Mouse (Mus musculus): ENCODE results near the gene Gcnt7. TPM values are rescaled to one million over a fixed set of nuclear protein-coding genes. Genes with fewer than 3 reads are reported as not detected.

Gene Gcnt7
- polyA plus RNA-seq, 1 experiment from 2014 or later, result 1.0 TPM

GRCm38 (mm10) chr2:172467206-172467605, 8.8 kb upstream of the Gcnt7 start:
- no peak overlapping the region for H3K9ac ChIP-seq (ENCODE audit: low read depth, low read length)
- ATAC-seq, result no peak
- no peaks in the 10 kb centered on the region for H3K27me3 ChIP-seq (replicated peaks; ENCODE audit: control insufficient read depth, insufficient read depth, low read length)
- H3K27ac ChIP-seq (ENCODE audit: low read length), result no peak overlapping the region
- H3K4me1 ChIP-seq (ENCODE audit: control insufficient read depth, insufficient read depth, low read length), result no peaks in the 10 kb centered on the region
- H3K36me3 ChIP-seq (ENCODE audit: control insufficient read depth, insufficient read depth, low read length), result peaks cover 18% of the 10 kb centered on the region
- no peak overlapping the region for H3K4me3 ChIP-seq (ENCODE audit: low read length)
- H3K9me3 ChIP-seq (ENCODE audit: control insufficient read depth, low read length), result no peaks in the 10 kb centered on the region
- H3K4me2 ChIP-seq (ENCODE audit: low read depth, low read length), result no peak overlapping the region
- 90% methylated on average over 5 of the region's 5 CpGs for WGBS

- Histone ChIP-seq H3K27ac (ENCODE audit: low read length) (no peak overlapping the region), H3K9ac (ENCODE audit: low read depth, low read length) (no peak overlapping the region), H3K9me3 (ENCODE audit: control insufficient read depth, low read length) (no peaks in the 10 kb centered on the region), H3K36me3 (ENCODE audit: control insufficient read depth, insufficient read depth, low read length) (peaks cover 18% of the 10 kb centered on the region), H3K4me1 (ENCODE audit: control insufficient read depth, insufficient read depth, low read length) (no peaks in the 10 kb centered on the region), H3K4me2 (ENCODE audit: low read depth, low read length) (no peak overlapping the region), H3K4me3 (ENCODE audit: low read length) (no peak overlapping the region), H3K27me3 (replicated peaks; ENCODE audit: control insufficient read depth, insufficient read depth, low read length) (no peaks in the 10 kb centered on the region)
- no peak for ATAC-seq
- WGBS, result 89% methylated on average over 11 of the region's 11 CpGs
These were observed 8.2 kb upstream of the Gcnt7 start for GRCm38 (mm10) chr2:172466427-172467132.

- ATAC-seq, result no peak
- H3K4me2 ChIP-seq (ENCODE audit: low read depth, low read length), result no peak overlapping the region
- H3K36me3 ChIP-seq (ENCODE audit: control insufficient read depth, insufficient read depth, low read length), result peaks cover 8% of the 10 kb centered on the region; the same call in 1 of the 2 replicates
- H3K27ac ChIP-seq (ENCODE audit: low read length), result no peak overlapping the region
- H3K9me3 ChIP-seq (ENCODE audit: control insufficient read depth, low read length), result no peaks in the 10 kb centered on the region
- H3K4me3 ChIP-seq (ENCODE audit: low read length), result no peak overlapping the region
- H3K27me3 ChIP-seq (replicated peaks; ENCODE audit: control insufficient read depth, insufficient read depth, low read length), result no peaks in the 10 kb centered on the region
- WGBS, result 88% methylated on average over 4 of the region's 4 CpGs
- no peaks in the 10 kb centered on the region; the same call in 1 of the 2 replicates for H3K4me1 ChIP-seq (ENCODE audit: control insufficient read depth, insufficient read depth, low read length)
- no peak overlapping the region for H3K9ac ChIP-seq (ENCODE audit: low read depth, low read length)
These were observed 4.4 kb upstream of the Gcnt7 start for GRCm38 (mm10) chr2:172462813-172463212.

- Histone ChIP-seq H3K4me1 (ENCODE audit: control insufficient read depth, insufficient read depth, low read length) (no peaks in the 10 kb centered on the region; the same call in 1 of the 2 replicates), H3K4me2 (ENCODE audit: low read depth, low read length) (no peak overlapping the region), H3K27ac (ENCODE audit: low read length) (no peak overlapping the region), H3K27me3 (replicated peaks; ENCODE audit: control insufficient read depth, insufficient read depth, low read length) (no peaks in the 10 kb centered on the region), H3K9ac (ENCODE audit: low read depth, low read length) (no peak overlapping the region), H3K9me3 (ENCODE audit: control insufficient read depth, low read length) (no peaks in the 10 kb centered on the region), H3K4me3 (ENCODE audit: low read length) (no peak overlapping the region), H3K36me3 (ENCODE audit: control insufficient read depth, insufficient read depth, low read length) (0 out of 2 replicates have a peak, but pooled peaks cover 4% of the 10 kb centered on the region)
- ATAC-seq, result no peak
- WGBS, result 82% methylated on average over 2 of the region's 2 CpGs
These were observed 2.3 kb upstream of the Gcnt7 start for GRCm38 (mm10) chr2:172460647-172461046.

- H3K9me3 ChIP-seq (ENCODE audit: control insufficient read depth, low read length), result no peaks in the 10 kb centered on the region
- H3K27ac ChIP-seq (ENCODE audit: low read length), result no peak overlapping the region
- no peak overlapping the region for H3K9ac ChIP-seq (ENCODE audit: low read depth, low read length)
- H3K27me3 ChIP-seq (replicated peaks; ENCODE audit: control insufficient read depth, insufficient read depth, low read length), result no peaks in the 10 kb centered on the region
- WGBS, result 89% methylated on average over 10 of the region's 10 CpGs
- H3K4me3 ChIP-seq (ENCODE audit: low read length), result no peak overlapping the region
- peaks cover 12% of the 10 kb centered on the region; the same call in 1 of the 2 replicates for H3K36me3 ChIP-seq (ENCODE audit: control insufficient read depth, insufficient read depth, low read length)
- ATAC-seq, result no peak
- H3K4me2 ChIP-seq (ENCODE audit: low read depth, low read length), result no peak overlapping the region
- no peaks in the 10 kb centered on the region for H3K4me1 ChIP-seq (ENCODE audit: control insufficient read depth, insufficient read depth, low read length)
These were observed 5.9 kb downstream of the Gcnt7 start for GRCm38 (mm10) chr2:172452458-172452857.

GRCm38 (mm10) chr2:172452031-172452430, 6.4 kb downstream of the Gcnt7 start:
- H3K4me1 ChIP-seq (ENCODE audit: control insufficient read depth, insufficient read depth, low read length), result no peaks in the 10 kb centered on the region
- H3K36me3 ChIP-seq (ENCODE audit: control insufficient read depth, insufficient read depth, low read length), result peaks cover 16% of the 10 kb centered on the region; the same call in 1 of the 2 replicates
- no peak overlapping the region for H3K9ac ChIP-seq (ENCODE audit: low read depth, low read length)
- H3K27ac ChIP-seq (ENCODE audit: low read length), result no peak overlapping the region
- no peaks in the 10 kb centered on the region for H3K9me3 ChIP-seq (ENCODE audit: control insufficient read depth, low read length)
- no peak overlapping the region for H3K4me2 ChIP-seq (ENCODE audit: low read depth, low read length)
- 93% methylated on average over 4 of the region's 4 CpGs for WGBS
- no peak for ATAC-seq
- H3K4me3 ChIP-seq (ENCODE audit: low read length), result no peak overlapping the region
- H3K27me3 ChIP-seq (replicated peaks; ENCODE audit: control insufficient read depth, insufficient read depth, low read length), result no peaks in the 10 kb centered on the region

- H3K4me1 ChIP-seq (ENCODE audit: control insufficient read depth, insufficient read depth, low read length), result no peaks in the 10 kb centered on the region
- H3K4me3 ChIP-seq (ENCODE audit: low read length), result no peak overlapping the region
- H3K27ac ChIP-seq (ENCODE audit: low read length), result no peak overlapping the region
- H3K9ac ChIP-seq (ENCODE audit: low read depth, low read length), result no peak overlapping the region
- WGBS, result 88% methylated on average over 6 of the region's 6 CpGs
- no peaks in the 10 kb centered on the region for H3K27me3 ChIP-seq (replicated peaks; ENCODE audit: control insufficient read depth, insufficient read depth, low read length)
- no peak for ATAC-seq
- no peaks in the 10 kb centered on the region for H3K9me3 ChIP-seq (ENCODE audit: control insufficient read depth, low read length)
- no peak overlapping the region for H3K4me2 ChIP-seq (ENCODE audit: low read depth, low read length)
- peaks cover 16% of the 10 kb centered on the region for H3K36me3 ChIP-seq (ENCODE audit: control insufficient read depth, insufficient read depth, low read length)
These were observed 7.8 kb downstream of the Gcnt7 start for GRCm38 (mm10) chr2:172450640-172451039.

GRCm38 (mm10) chr2:172448329-172448728, 10.1 kb downstream of the Gcnt7 start:
- Histone ChIP-seq H3K27me3 (replicated peaks; ENCODE audit: control insufficient read depth, insufficient read depth, low read length) (no peaks in the 10 kb centered on the region), H3K4me2 (ENCODE audit: low read depth, low read length) (no peak overlapping the region), H3K4me1 (ENCODE audit: control insufficient read depth, insufficient read depth, low read length) (no peaks in the 10 kb centered on the region), H3K9me3 (ENCODE audit: control insufficient read depth, low read length) (no peaks in the 10 kb centered on the region), H3K4me3 (ENCODE audit: low read length) (no peak overlapping the region), H3K36me3 (ENCODE audit: control insufficient read depth, insufficient read depth, low read length) (peaks cover 16% of the 10 kb centered on the region), H3K9ac (ENCODE audit: low read depth, low read length) (no peak overlapping the region), H3K27ac (ENCODE audit: low read length) (no peak overlapping the region)
- WGBS, result 84% methylated on average over 4 of the region's 4 CpGs
- no peak for ATAC-seq

- WGBS, result 88% methylated on average over 6 of the region's 6 CpGs
These were observed 11.1 kb downstream of the Gcnt7 start for GRCm38 (mm10) chr2:172447317-172447716.

More at GRCm38 (mm10) chr2:172447317-172447716, 11.1 kb downstream of the Gcnt7 start:
- no peaks in the 10 kb centered on the region for H3K9me3 ChIP-seq (ENCODE audit: control insufficient read depth, low read length)
- H3K9ac ChIP-seq (ENCODE audit: low read depth, low read length), result no peak overlapping the region
- no peak overlapping the region for H3K4me3 ChIP-seq (ENCODE audit: low read length)
- no peak overlapping the region for H3K4me2 ChIP-seq (ENCODE audit: low read depth, low read length)
- peaks cover 11% of the 10 kb centered on the region; the same call in 1 of the 2 replicates for H3K36me3 ChIP-seq (ENCODE audit: control insufficient read depth, insufficient read depth, low read length)
- ATAC-seq, result no peak
- H3K27ac ChIP-seq (ENCODE audit: low read length), result no peak overlapping the region
- no peaks in the 10 kb centered on the region for H3K27me3 ChIP-seq (replicated peaks; ENCODE audit: control insufficient read depth, insufficient read depth, low read length)
- no peaks in the 10 kb centered on the region for H3K4me1 ChIP-seq (ENCODE audit: control insufficient read depth, insufficient read depth, low read length)
